ENCODE assay signal across 8 mouse cellular contexts in genomic region chr17:4908572-4908965, GRCm38 (mm10).
DNase-seq lines count a peak whose midpoint lies in the region; ATAC-seq lines count a peak whose summit lies in the region.

No protein-coding gene starts in this region.

- WGBS in kidney, embryonic 14.5 days = 1% methylated on average over 17 of the region's 17 CpGs
- under 1% methylated on average over 17 of the region's 17 CpGs for WGBS in hindbrain, embryonic 13.5 days

- no peak for DNase-seq in kidney, adult 18-20 months
- no peak for DNase-seq in ovary, postnatal 10 days (ENCODE audit: low spot score)
- no peak for DNase-seq in adrenal gland, adult (ENCODE audit: inconsistent age in 2 of 2, low spot score in 1 of 2)
- DNase-seq in gastrocnemius, postnatal 4 days (ENCODE audit: low spot score in 2 of 2) = no peak

- peak overlapping the region; percentile 99 for H3K27ac ChIP-seq in kidney, embryonic 14.5 days (ENCODE audit: low read depth, low read length)
- peak overlapping the region; percentile 88 for H3K27ac ChIP-seq in brown adipose tissue, adult 24 weeks (replicated peaks; ENCODE audit: low read depth, low read length)
- H3K27ac ChIP-seq in hindbrain, embryonic 13.5 days = peak overlapping the region; percentile 99

- no peaks in the 10 kb centered on the region for H3K36me3 ChIP-seq in kidney, embryonic 14.5 days (ENCODE audit: control insufficient read depth, insufficient read depth, low read length)
- H3K36me3 ChIP-seq in hindbrain, embryonic 13.5 days = no peaks in the 10 kb centered on the region

- no peaks in the 10 kb centered on the region for H3K9me3 ChIP-seq in kidney, embryonic 14.5 days (ENCODE audit: control insufficient read depth, low read length)
- no peaks in the 10 kb centered on the region for H3K9me3 ChIP-seq in hindbrain, embryonic 13.5 days

- peak overlapping the region; percentile 51 for H3K4me3 ChIP-seq in kidney, embryonic 14.5 days (ENCODE audit: low read length)
- H3K4me3 ChIP-seq in brown adipose tissue, adult 24 weeks (ENCODE audit: insufficient read depth, low read depth, low read length) = peak overlapping the region; percentile 79
- peak overlapping the region; percentile 50 for H3K4me3 ChIP-seq in hindbrain, embryonic 13.5 days

- peak overlapping the region; percentile 58 for H3K4me2 ChIP-seq in kidney, embryonic 14.5 days (replicated peaks; ENCODE audit: low read depth, low read length)
- H3K4me2 ChIP-seq in hindbrain, embryonic 13.5 days = peak overlapping the region; percentile 69

- peak overlapping the region; percentile 70 for H3K9ac ChIP-seq in kidney, embryonic 14.5 days (ENCODE audit: low read depth, low read length)
- H3K9ac ChIP-seq in hindbrain, embryonic 13.5 days = peak overlapping the region; percentile 81

- peak; percentile 43 for ATAC-seq in kidney, embryonic 14.5 days (ENCODE audit: low FRiP score, low TSS enrichment)
- ATAC-seq in hindbrain, embryonic 13.5 days (ENCODE audit: low FRiP score) = peak; percentile 34
- peak; percentile 19 for ATAC-seq in megakaryocyte progenitor cell, adult 5-6 weeks (replicated peaks; ENCODE audit: poor library complexity)

- H3K27me3 ChIP-seq in kidney, embryonic 14.5 days (ENCODE audit: control insufficient read depth, insufficient read depth, low read length) = no peaks in the 10 kb centered on the region
- H3K27me3 ChIP-seq in hindbrain, embryonic 13.5 days = no peaks in the 10 kb centered on the region

- no peaks in the 10 kb centered on the region for H3K4me1 ChIP-seq in kidney, embryonic 14.5 days (ENCODE audit: control insufficient read depth, insufficient read depth, low read length)
- H3K4me1 ChIP-seq in brown adipose tissue, adult 24 weeks (ENCODE audit: control insufficient read depth, insufficient read depth, insufficient read length, low read length) = no peaks in the 10 kb centered on the region
- H3K4me1 ChIP-seq in hindbrain, embryonic 13.5 days (replicated peaks) = peaks cover 15% of the 10 kb centered on the region
